Mouse (Mus musculus) cerebellum, adult 11-12 months (tissue): ENCODE data around the gene Krt24.
A peak's percentile ranks its signal among the peaks of the same experiment; 100 is the strongest.

Source experiments
- DNase-seq: peaks from one replicate; pipeline ENCODE4 v3.0.0; 2022

The Krt24 gene

GRCm38 (mm10) chr11:99284833-99285312 is at the start of gene Krt24:
Krt24 (minus strand) TSS chr11:99285262.
- peak; percentile 47 for DNase-seq

DNA sequence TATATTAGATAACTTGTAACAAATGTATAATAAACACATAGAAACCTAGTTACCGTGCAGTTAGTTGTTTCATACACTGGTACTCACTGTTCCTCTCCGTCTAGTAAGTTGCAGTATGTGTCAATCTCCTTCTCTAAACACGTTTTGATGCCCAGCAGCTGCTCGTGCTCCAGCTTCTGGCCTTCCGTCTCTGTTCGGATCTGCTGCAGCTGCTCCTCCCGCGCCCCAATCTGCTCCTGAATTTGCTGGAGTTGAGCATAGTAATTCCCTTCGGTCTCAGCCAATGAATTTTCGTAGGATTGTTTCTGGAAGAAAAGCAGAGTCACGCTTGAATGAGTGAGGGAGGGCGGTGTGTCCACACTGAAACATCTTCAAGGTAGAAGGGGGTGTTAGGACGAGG is 48.4 kb upstream of the Krt24 start:
- no peak for DNase-seq

DNA sequence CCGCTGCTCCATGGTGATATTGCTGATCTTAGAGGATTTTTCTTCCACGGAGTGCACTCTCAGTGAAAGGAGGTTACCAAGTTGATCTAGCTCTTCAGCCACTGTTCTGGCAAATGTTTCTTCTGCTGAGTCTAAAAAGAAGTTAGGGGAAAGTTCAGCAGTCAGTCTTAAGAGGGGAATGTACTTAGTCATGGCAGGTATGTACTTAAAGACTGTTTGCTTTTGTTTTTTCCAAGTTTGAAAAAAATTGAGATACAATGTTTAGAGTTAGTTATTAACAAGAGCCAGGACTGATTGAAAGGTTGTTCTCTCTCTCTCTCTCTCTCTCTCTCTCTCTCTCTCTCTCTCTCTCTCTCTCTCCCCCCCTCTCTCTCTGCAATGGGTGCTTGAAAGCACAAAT is 44.6 kb upstream of the Krt24 start:
- no peak for DNase-seq

DNA sequence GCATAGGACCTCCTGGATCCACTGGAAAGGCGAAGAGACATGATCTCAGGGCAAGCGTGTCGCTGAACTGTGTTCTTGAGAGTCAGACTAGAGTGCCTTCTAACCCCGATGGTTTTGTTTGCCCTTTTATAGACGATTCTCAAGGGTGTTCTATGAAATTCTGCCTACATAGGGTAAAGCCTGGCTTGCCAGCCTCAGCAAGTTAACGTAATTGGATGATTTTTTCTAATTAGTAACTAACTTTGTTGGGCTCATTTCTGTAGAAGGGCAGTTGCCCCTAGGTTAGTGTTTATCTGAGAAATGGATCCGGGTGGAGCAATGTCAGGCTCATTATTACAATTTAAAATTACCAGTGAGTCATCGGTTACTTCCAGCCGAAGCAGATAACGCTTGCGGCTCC is 37.8 kb upstream of the Krt24 start, which contains the start of gene Krt25:
TSS of gene Krt25 (minus strand) at position 101 of the 400 bp plus-strand sequence.
- DNase-seq: no peak

DNA sequence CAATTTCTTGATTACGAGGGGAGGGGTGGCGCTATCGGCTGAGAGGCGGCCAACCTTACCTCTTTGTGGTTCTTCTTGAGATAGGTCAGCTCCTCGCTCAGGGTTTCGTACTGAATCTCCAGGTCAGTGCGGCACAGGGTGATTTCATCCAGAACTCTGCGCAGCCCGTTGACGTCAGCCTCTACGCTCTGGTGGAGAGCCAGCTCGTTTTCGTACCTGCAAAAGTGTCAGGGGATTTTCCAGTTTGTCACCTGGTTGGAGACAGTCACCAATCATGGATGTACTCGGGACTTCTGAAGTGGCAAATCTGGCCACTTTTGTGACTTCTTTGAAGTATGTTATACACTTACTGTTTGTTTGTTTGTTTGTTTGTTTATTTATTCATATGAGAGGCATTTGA is 36.0 kb upstream of the Krt24 start:
- no peak for DNase-seq

DNA sequence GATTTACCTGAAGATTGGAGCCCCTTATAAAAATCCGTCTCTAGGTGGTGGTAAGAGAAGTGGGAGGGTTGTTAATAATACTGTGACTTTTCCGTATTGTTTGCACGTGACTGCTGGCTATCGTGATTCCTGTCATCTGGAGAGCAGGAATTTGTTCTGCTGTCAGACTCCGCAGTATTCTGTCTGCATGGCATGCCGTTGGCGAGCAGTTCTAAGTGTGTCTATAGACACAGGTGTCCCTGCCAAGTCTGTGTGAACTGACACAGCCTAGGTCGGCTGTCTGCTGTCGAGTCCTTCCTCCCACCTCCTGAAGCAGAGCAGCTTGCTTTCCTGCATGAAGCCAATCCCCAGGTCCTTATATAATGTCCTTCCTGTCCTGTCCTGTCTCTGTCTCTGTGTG is 34.1 kb upstream of the Krt24 start:
- DNase-seq: no peak

DNA sequence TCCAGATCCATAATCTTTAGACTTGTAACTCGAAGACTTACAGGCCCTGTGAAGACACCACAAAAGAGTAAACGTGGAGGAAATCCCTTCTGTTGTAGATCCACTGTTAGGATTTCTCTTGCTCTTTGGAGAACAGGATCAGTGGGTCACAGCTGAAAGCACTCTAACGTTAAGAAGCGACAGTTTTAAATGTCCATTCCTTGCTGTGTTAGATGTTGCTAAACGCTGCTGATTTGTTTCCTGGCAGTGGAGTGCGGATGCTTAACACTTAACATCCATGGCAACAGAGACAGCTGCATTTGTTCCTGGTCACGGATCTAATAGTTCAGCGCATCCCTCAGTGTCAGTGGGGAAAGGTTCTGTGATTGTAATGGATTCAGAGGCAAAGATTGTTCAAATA is 31.5 kb upstream of the Krt24 start:
- no peak for DNase-seq

DNA sequence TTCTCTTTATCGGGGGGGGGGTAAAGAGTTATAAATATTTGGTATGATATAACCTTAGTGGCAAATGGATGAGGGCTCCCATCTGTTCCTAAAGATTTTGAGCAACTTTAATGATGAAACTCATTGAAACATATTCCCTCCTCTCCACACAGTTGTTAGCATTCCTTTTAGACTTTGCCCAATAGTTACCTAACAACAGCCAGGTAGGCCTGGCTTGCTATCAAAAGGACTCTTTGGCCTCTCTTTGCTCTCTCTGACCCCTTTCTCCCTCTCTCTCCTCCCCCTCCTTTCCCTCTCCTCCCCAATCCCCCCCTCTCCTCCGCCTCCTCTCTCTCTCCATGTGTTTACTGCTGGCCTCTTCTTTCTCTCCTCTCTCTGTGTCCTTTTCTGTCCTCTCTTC is 29.5 kb upstream of the Krt24 start:
- no peak for DNase-seq

DNA sequence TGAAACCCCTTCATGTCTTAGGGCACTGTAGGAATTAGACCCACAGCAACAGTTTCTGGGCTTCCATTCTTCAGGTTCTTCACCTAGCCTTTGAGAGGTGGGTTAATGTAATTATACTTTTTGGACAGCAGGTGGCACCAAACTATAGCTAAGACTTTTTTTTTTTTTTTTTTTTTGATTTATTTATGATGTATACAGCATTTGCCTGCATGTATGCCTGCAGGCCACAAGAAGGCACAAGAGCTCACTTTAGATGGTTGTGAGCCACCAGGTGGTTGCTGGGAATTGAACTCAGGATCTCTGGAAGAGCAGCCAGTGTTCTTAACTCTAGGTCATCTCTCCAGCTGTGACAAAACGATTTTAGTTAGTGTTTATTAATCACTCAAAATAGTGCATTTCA is 25.8 kb upstream of the Krt24 start:
- no peak for DNase-seq

DNA sequence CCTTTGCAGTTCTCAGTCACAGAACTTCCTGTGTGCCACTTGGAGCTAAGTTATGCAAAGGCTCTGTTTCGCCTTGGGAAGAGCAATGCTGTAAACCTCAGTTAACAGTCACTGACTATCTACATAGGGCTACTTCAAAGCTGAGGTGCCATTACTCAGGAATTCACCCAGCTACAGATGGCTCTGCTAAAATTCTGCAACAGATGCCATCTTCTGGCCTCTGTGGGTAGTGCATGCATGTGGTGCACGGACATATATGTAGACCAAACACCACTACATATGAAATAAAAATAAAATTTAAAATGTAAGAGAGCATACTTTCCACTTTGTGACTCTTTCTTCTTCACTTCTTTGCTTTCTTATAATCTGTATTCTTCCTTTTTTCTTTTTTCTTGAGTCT is 22.5 kb upstream of the Krt24 start:
- peak; percentile 39 for DNase-seq

GRCm38 (mm10) chr11:99295039-99295438 is 10.0 kb upstream of the Krt24 start:
- no peak for DNase-seq

DNA sequence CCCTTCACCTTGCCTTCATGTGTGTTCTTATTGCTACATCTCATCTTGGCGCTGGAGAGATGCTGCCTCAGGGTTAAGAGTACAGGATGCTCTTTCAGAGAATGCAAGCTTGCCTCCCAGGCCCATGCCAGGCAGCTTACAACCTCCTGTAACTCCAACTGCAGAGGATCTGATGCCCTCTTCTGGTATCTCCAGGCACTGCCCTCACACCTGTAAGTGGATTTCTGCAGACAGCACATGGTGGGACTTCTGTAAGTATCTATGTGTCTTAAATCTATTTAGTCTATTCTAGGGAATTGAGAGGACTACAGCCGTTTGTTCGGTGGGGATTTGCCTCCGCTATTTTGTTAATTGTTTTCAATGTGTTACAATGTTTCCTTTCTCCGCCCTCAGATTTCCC is 7.8 kb upstream of the Krt24 start:
- DNase-seq: peak; percentile 68

GRCm38 (mm10) chr11:99284011-99284410 is 1.1 kb downstream of the Krt24 start:
- DNase-seq: peak; percentile 82

DNA sequence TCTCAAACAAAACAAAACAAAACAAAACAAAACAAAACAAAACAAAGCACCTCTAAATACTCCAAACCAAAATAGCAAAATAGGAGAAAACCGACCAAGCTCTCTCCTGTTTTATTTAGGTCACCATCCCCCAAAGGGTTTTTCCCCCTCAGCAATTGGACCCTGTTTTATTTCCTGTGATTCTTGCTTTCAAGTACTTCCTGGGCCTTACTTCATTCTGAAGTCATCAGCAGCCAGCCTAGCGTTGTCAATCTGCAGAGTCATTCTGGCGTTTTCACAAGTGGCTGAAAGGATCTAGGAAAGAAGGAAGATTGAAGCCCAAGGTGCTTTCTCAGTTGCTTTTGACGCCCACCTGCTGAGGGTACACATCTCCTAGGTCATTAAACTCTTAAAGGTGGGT is 1.7 kb downstream of the Krt24 start:
- DNase-seq: peak; percentile 18

DNA sequence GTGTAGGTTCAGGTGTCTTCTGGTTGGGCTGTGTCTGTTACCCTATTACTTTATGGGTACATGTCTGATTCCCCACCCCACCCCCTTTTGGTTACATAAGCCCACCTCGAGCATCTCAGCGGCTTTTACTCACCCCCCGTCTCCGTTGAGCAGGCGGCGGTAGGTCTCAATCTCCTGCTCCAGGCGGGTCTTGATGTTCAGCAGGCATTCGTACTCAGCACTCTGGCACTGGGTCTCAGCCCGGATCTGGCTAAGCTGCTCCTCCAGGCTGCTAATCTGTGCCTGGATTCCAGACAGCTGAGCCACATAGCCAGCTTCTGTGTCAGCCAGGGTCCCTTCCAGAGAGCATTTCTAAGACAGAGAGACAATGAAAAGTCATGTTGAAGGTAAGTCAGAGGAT is 3.9 kb downstream of the Krt24 start:
- DNase-seq: peak; percentile 54

GRCm38 (mm10) chr11:99279986-99280385 is 5.1 kb downstream of the Krt24 start:
- DNase-seq: peak; percentile 48

GRCm38 (mm10) chr11:99276786-99277185 is 8.3 kb downstream of the Krt24 start:
- DNase-seq: no peak

DNA sequence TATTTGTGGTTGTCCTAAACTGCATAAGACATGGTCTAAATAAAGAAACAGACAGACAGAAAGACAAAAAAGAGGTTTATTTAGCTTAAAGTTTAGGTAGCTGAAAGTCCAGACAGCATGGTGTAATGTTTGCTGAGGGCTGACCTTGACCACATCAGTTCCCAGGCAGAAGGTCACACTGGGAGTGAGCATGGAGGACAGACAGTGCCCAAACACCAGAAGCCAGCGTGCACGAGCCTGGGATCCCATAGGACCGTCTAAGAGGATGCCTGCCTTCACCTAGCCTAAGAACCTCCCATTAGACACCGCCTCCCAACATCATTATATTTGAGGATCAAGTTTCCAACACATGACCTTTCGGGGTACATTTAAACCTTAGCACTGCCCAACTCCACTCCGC is 9.4 kb downstream of the Krt24 start:
- DNase-seq: no peak

GRCm38 (mm10) chr11:99272721-99273120 is 12.3 kb downstream of the Krt24 start:
- DNase-seq: no peak

DNA sequence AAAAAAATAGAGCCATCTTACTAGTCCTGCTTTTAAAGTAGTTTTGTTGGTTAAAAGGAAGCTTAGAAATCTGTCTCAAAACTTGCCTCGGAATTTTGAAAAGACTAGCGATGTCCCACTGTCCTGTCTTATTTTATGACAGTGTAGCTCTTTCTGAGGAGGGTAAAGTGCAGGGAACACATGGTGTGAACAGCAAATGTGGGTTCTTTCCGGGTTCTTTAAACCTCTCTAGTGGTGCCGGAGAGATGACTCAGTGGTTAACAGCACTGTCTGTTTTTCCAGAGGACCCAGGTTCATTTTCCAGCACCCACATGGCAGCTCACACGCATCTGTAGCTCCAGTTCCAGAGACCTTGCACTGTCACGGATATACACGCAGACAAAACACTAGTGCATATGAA is 15.9 kb downstream of the Krt24 start:
- DNase-seq: no peak

GRCm38 (mm10) chr11:99265796-99266195 is 19.3 kb downstream of the Krt24 start:
- DNase-seq: no peak

- DNase-seq: peak; percentile 72
These were observed 19.8 kb downstream of the Krt24 start for GRCm38 (mm10) chr11:99265220-99265619.

DNA sequence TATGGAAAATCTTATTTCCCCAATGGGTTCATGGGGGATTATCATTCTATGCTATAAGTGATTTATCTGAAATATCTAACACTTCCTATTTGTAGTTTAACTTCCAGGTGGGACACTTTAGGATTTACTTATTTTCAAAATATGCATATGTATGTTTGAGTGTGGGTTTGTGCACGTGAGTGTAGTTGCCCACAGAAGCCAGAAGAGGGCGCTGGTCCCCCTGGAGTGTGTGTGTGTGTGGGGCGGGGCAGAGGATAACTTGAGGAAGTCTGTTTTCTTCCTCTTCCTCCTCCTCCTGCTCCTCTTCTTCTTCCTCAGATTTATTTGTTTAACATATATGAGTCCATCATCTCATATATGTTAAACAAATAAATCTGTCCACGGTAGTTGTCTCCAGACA is 28.8 kb downstream of the Krt24 start:
- no peak for DNase-seq

GRCm38 (mm10) chr11:99255316-99255715 is 29.7 kb downstream of the Krt24 start:
- no peak for DNase-seq

DNA sequence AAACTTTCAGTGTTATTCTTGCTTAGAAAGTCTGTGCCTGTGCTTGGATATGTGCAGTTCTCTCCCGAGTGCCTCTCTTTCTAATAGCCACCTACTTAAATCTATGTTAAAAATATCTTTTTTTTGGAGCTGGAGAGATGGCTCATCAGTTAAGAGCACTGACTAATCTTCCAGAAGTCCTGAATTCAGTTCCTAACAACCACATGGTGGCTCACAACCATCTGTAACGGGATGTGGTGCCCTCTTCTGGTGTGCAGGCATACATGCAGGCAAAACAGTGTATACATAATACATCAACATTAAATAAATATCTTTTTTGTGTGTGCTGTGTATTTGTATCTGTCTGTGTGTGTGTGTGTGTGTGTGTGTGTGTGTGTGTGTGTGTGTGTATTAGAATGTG is 31.2 kb downstream of the Krt24 start:
- DNase-seq: no peak

GRCm38 (mm10) chr11:99252671-99253070 is 32.4 kb downstream of the Krt24 start:
- peak; percentile 41 for DNase-seq
